Mouse (Mus musculus): ENCODE results near the gene Eef1a1. TPM values are rescaled to one million over a fixed set of nuclear protein-coding genes. Genes with fewer than 3 reads are reported as not detected.

Eef1a1 gene
- polyA plus RNA-seq, 1 experiment from 2014 or later: 4,628 TPM

DNA sequence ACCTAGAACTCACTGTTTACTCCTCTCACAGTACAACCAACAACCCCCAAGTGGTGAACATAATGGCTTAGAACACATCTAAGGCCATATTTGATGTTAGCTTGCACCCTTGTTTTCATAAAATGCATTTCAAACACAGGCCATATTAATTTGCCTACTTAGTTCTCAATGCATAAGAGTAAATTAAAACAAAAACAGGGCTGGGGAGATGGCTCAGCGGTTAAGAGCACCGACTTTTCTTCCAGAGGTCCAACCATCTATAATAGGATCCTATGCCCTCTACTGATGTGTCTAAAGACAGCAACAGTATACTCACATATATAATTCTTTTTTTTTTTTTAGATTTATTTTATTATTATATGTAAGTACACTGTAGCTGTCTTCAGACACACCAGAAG, 13.6 kb downstream of the Eef1a1 start:
- 87% methylated on average over 2 of the region's 2 CpGs for WGBS
- H3K9ac ChIP-seq (ENCODE audit: low read length): no peak overlapping the region
- H3K36me3 ChIP-seq (ENCODE audit: control insufficient read depth, insufficient read depth, low read length): peaks cover 18% of the 10 kb centered on the region; the same call in 1 of the 2 replicates

DNA sequence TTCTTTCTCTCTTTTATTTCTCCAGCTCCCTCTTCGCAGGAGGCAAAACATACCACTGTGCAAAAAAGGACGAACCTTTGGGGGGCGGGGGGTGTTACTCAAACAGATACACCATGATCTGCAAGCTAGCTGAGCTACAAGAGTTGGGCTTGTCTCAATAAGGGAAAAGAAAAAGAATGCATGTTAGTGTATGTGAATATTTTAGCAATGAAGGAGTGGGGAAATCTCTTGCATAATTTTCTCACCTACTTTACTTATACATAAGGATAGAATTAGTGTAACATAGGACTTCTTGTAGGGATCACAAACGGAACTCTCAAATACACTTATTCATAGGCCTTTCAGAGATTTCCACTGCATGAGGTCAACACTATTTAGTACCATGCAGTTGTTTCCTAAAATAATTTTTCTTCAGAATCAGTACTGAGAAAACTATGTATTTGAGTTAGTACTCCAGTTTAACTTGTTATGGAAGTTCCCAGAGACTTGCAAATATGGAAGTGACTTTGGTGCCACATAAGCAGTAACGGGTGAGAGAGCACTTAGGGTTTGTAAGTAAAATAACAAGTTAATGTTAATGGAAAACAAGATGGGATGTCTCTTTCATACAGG, 14.1 kb downstream of the Eef1a1 start:
- no peak overlapping the region for H3K4me3 ChIP-seq (ENCODE audit: low read depth, low read length)
- H3K27ac ChIP-seq (ENCODE audit: low read depth, low read length): no peak overlapping the region
- DNase-seq (ENCODE audit: low spot score, missing footprints) (peak; percentile 83), ATAC-seq (ENCODE audit: low FRiP score) (no peak)
- no peaks in the 10 kb centered on the region for H3K27me3 ChIP-seq (ENCODE audit: control insufficient read depth, insufficient read depth, low read length)
- H3K36me3 ChIP-seq (ENCODE audit: control insufficient read depth, insufficient read depth, low read length): peaks cover 18% of the 10 kb centered on the region; the same call in 1 of the 2 replicates
- no peak overlapping the region for H3K4me2 ChIP-seq
- WGBS: 90% methylated on average over 5 of the region's 5 CpGs
- no peaks in the 10 kb centered on the region for H3K9me3 ChIP-seq (ENCODE audit: control insufficient read depth, low read length)
- no peak overlapping the region for H3K9ac ChIP-seq (ENCODE audit: low read length)
- peaks cover 2% of the 10 kb centered on the region; the same call in 1 of the 2 replicates for H3K4me1 ChIP-seq (ENCODE audit: control insufficient read depth, insufficient read depth, low read length)

More for the DNA sequence above, 13.6 kb downstream of the Eef1a1 start:
- H3K27me3 ChIP-seq (ENCODE audit: control insufficient read depth, insufficient read depth, low read length): no peaks in the 10 kb centered on the region
- no peak overlapping the region for H3K4me2 ChIP-seq
- no peak overlapping the region for H3K27ac ChIP-seq (ENCODE audit: low read depth, low read length)
- ATAC-seq (ENCODE audit: low FRiP score) (no peak), DNase-seq (ENCODE audit: low spot score, missing footprints) (peak; percentile 88)
- H3K9me3 ChIP-seq (ENCODE audit: control insufficient read depth, low read length): no peaks in the 10 kb centered on the region
- no peak overlapping the region for H3K4me3 ChIP-seq (ENCODE audit: low read depth, low read length)
- peaks cover 2% of the 10 kb centered on the region; the same call in 1 of the 2 replicates for H3K4me1 ChIP-seq (ENCODE audit: control insufficient read depth, insufficient read depth, low read length)

DNA sequence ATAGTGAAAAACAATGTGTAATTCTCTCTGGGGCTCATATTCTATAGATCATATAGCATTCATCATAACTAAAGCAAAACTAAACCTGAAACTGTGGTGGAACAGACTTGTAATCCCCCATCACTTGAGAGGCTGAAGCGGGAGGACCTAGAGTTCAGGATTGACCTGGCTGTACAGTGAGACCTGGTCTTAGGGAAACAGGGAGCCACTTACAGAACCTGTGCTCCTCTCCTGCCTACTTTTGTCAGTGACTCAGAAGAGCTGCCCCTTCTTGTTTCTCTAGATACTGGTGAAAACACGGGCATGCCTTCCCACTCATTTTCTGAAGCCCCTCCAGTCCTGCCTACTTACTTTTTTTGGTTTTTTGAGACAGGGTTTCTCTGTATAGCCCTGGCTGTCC, 14.7 kb downstream of the Eef1a1 start:
- WGBS: 74% methylated on average over 2 of the region's 2 CpGs
- DNase-seq (ENCODE audit: low spot score, missing footprints): no peak
- H3K4me3 ChIP-seq (ENCODE audit: low read depth, low read length): no peak overlapping the region
- H3K36me3 ChIP-seq (ENCODE audit: control insufficient read depth, insufficient read depth, low read length): peaks cover 14% of the 10 kb centered on the region; the same call in 1 of the 2 replicates
- ATAC-seq (ENCODE audit: low FRiP score): no peak
- H3K9me3 ChIP-seq (ENCODE audit: control insufficient read depth, low read length): no peaks in the 10 kb centered on the region
- H3K4me2 ChIP-seq: no peak overlapping the region
- H3K27ac ChIP-seq (ENCODE audit: low read depth, low read length): no peak overlapping the region
- peaks cover 2% of the 10 kb centered on the region; the same call in 1 of the 2 replicates for H3K4me1 ChIP-seq (ENCODE audit: control insufficient read depth, insufficient read depth, low read length)
- H3K27me3 ChIP-seq (ENCODE audit: control insufficient read depth, insufficient read depth, low read length): no peaks in the 10 kb centered on the region
- no peak overlapping the region for H3K9ac ChIP-seq (ENCODE audit: low read length)

DNA sequence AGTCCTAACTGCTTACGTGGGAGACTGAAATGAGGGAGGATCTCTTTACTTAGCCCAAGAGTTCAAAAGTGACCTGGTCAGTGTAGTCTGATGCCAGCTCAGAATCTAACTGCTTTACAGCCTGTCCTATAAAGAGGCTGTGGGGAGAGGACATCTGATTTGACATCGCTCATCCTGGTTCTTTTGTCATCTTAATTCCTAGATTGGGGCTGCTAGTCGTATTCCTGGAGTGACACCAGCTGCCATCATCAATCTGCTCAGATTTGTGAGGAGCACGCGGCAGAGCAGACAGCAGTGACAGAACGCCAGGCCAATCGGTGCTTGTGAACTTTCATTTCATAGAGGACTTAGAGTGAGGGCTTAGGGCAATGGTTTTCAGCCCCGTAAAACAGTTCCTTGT, 15.4 kb downstream of the Eef1a1 start:
- Histone ChIP-seq H3K36me3 (ENCODE audit: control insufficient read depth, insufficient read depth, low read length) (peaks cover 12% of the 10 kb centered on the region; the same call in 1 of the 2 replicates), H3K27me3 (ENCODE audit: control insufficient read depth, insufficient read depth, low read length) (no peaks in the 10 kb centered on the region), H3K4me3 (ENCODE audit: low read depth, low read length) (no peak overlapping the region), H3K4me2 (no peak overlapping the region), H3K4me1 (ENCODE audit: control insufficient read depth, insufficient read depth, low read length) (no peaks in the 10 kb centered on the region), H3K9me3 (ENCODE audit: control insufficient read depth, low read length) (no peaks in the 10 kb centered on the region), H3K27ac (ENCODE audit: low read depth, low read length) (no peak overlapping the region), H3K9ac (ENCODE audit: low read length) (no peak overlapping the region)
- WGBS: 88% methylated on average over 8 of the region's 8 CpGs
- ATAC-seq (ENCODE audit: low FRiP score) (no peak), DNase-seq (ENCODE audit: low spot score, missing footprints) (no peak)

DNA sequence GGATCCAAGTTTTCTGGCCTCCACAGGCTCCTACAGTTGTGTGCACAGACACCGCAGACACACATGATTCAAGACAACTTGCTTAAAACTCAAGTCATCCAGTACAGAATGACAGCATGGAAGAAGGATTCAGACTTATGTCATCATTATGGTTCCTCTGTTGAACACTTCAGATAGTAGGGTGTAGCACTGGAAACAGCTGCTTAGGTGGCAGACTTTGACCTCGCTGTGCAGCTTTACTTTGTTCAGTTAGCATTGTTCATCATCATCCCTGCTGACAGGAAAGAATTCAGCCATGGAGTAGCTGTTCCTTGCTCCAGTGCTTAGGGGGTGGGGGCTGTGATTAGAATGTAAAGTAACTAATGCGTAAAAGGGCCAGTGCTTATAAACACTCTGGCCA, 23.2 kb downstream of the Eef1a1 start:
- WGBS: 87% methylated on average over 3 of the region's 3 CpGs
- H3K27ac ChIP-seq (ENCODE audit: low read depth, low read length): no peak overlapping the region
- H3K9ac ChIP-seq (ENCODE audit: low read length): no peak overlapping the region
- ATAC-seq (ENCODE audit: low FRiP score): no peak
- H3K9me3 ChIP-seq (ENCODE audit: control insufficient read depth, low read length): no peaks in the 10 kb centered on the region
- no peaks in the 10 kb centered on the region for H3K27me3 ChIP-seq (ENCODE audit: control insufficient read depth, insufficient read depth, low read length)
- DNase-seq (ENCODE audit: low spot score, missing footprints): no peak
- peaks cover 11% of the 10 kb centered on the region; the same call in 1 of the 2 replicates for H3K36me3 ChIP-seq (ENCODE audit: control insufficient read depth, insufficient read depth, low read length)
- no peaks in the 10 kb centered on the region for H3K4me1 ChIP-seq (ENCODE audit: control insufficient read depth, insufficient read depth, low read length)
- H3K4me3 ChIP-seq (ENCODE audit: low read depth, low read length): no peak overlapping the region
- H3K4me2 ChIP-seq: no peak overlapping the region

DNA sequence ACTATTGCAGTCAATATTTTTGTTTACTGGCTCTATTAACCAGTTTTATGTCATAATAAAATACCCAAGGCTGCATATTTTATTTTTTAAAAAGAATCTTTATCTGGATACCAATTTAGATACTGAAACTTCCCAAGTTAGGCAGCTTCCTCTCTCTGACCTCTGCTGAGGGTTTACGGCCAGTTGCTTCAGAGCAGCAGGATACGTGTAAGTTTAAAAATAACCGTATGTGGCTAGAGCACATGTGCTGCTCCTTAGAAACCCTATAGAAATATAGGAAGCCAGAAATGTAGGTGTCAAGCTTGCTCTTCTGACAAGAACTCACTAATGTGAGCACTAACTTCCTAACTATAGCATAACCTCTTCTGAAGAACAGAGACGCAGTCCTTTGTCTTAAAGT, 25.6 kb downstream of the Eef1a1 start:
- ATAC-seq (ENCODE audit: low FRiP score) (no peak), DNase-seq (ENCODE audit: low spot score, missing footprints) (no peak)
- Histone ChIP-seq H3K4me1 (ENCODE audit: control insufficient read depth, insufficient read depth, low read length) (no peaks in the 10 kb centered on the region), H3K36me3 (ENCODE audit: control insufficient read depth, insufficient read depth, low read length) (peaks cover 15% of the 10 kb centered on the region; the same call in 1 of the 2 replicates), H3K4me3 (ENCODE audit: low read depth, low read length) (no peak overlapping the region), H3K27me3 (ENCODE audit: control insufficient read depth, insufficient read depth, low read length) (no peaks in the 10 kb centered on the region), H3K4me2 (no peak overlapping the region), H3K9me3 (ENCODE audit: control insufficient read depth, low read length) (no peaks in the 10 kb centered on the region), H3K9ac (ENCODE audit: low read length) (no peak overlapping the region), H3K27ac (ENCODE audit: low read depth, low read length) (no peak overlapping the region)
- WGBS: 97% methylated on average over 4 of the region's 4 CpGs

DNA sequence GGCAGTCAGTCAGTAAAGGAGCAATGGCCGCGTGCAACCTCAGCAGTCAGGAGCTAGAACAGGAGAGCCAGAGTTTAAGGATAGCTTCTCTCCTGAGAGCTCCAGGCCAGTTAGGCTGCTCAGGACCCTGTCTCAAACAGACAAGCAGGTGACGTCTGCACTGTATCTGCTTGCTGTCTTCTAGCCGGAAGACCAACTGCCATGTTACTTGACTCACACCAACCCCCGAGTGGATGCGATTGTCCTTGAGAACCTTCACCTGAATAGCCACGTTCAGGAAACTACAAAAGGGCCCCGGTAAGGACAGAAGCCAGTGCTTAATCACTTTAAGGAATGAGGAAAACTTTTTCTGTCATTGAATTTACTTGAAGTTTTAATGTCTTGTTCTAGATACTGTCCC, 31.9 kb downstream of the Eef1a1 start:
- H3K4me2 ChIP-seq: no peak overlapping the region
- H3K27me3 ChIP-seq (ENCODE audit: control insufficient read depth, insufficient read depth, low read length): no peaks in the 10 kb centered on the region
- no peak overlapping the region for H3K4me3 ChIP-seq (ENCODE audit: low read depth, low read length)
- no peak overlapping the region for H3K27ac ChIP-seq (ENCODE audit: low read depth, low read length)
- ATAC-seq (ENCODE audit: low FRiP score) (no peak), DNase-seq (ENCODE audit: low spot score, missing footprints) (no peak)
- WGBS: 94% methylated on average over 8 of the region's 8 CpGs
- H3K9me3 ChIP-seq (ENCODE audit: control insufficient read depth, low read length): no peaks in the 10 kb centered on the region
- H3K4me1 ChIP-seq (ENCODE audit: control insufficient read depth, insufficient read depth, low read length): no peaks in the 10 kb centered on the region
- H3K36me3 ChIP-seq (ENCODE audit: control insufficient read depth, insufficient read depth, low read length): peaks cover 22% of the 10 kb centered on the region; the same call in 1 of the 2 replicates
- H3K9ac ChIP-seq (ENCODE audit: low read length): no peak overlapping the region

DNA sequence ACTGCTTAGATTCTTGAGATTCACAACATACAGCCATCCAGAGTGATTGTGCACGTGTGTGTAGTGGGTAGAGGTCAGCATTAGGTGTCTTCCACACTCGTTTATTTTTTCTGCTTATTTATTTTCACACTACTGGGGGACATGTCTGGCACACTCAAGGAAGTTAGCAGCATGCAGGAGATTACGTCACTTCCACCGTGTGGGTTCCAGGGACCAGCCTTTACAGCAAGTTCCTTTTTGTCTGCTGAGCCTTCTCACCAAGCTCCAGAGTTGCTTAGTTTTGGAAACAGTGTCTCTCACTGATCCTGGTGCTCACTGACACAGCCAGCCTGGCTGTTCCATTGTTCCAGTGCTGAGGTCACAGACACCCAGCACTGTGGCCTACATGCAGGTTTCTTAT, 37.6 kb downstream of the Eef1a1 start:
- Histone ChIP-seq H3K4me2 (no peak overlapping the region), H3K4me1 (ENCODE audit: control insufficient read depth, insufficient read depth, low read length) (peaks cover 6% of the 10 kb centered on the region), H3K9me3 (ENCODE audit: control insufficient read depth, low read length) (no peaks in the 10 kb centered on the region), H3K9ac (ENCODE audit: low read length) (no peak overlapping the region), H3K36me3 (ENCODE audit: control insufficient read depth, insufficient read depth, low read length) (peaks cover 4% of the 10 kb centered on the region; the same call in 1 of the 2 replicates), H3K4me3 (ENCODE audit: low read depth, low read length) (no peak overlapping the region), H3K27ac (ENCODE audit: low read depth, low read length) (no peak overlapping the region), H3K27me3 (ENCODE audit: control insufficient read depth, insufficient read depth, low read length) (peaks cover 3% of the 10 kb centered on the region)
- 84% methylated on average over 4 of the region's 4 CpGs for WGBS
- DNase-seq (ENCODE audit: low spot score, missing footprints) (no peak), ATAC-seq (ENCODE audit: low FRiP score) (no peak)

DNA sequence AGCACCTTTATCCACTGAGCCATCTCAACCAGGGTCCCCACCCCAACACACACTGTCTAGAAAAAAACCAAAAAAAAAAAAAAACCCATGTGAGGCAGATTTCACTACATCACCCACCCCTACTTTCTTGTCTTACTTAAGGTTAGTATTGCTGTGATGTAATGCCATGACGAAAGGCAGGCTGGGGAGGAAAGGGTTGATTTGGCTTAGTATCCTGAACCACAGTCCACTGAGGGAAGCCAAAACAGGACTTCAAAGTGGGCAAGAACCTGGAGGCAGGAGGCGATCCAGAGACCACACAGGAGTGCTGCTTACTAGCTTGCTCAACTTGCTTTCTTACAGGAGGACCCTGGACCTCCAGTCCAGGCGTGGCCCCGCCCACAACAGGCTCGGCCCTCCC, 38.5 kb downstream of the Eef1a1 start:
- Histone ChIP-seq H3K27me3 (ENCODE audit: control insufficient read depth, insufficient read depth, low read length) (peaks cover 3% of the 10 kb centered on the region), H3K4me3 (ENCODE audit: low read depth, low read length) (no peak overlapping the region), H3K4me2 (no peak overlapping the region), H3K36me3 (ENCODE audit: control insufficient read depth, insufficient read depth, low read length) (peaks cover 4% of the 10 kb centered on the region; the same call in 1 of the 2 replicates), H3K27ac (ENCODE audit: low read depth, low read length) (no peak overlapping the region), H3K9me3 (ENCODE audit: control insufficient read depth, low read length) (no peaks in the 10 kb centered on the region), H3K9ac (ENCODE audit: low read length) (no peak overlapping the region), H3K4me1 (ENCODE audit: control insufficient read depth, insufficient read depth, low read length) (peaks cover 6% of the 10 kb centered on the region)
- WGBS: 77% methylated on average over 5 of the region's 5 CpGs
- ATAC-seq (ENCODE audit: low FRiP score) (no peak), DNase-seq (ENCODE audit: low spot score, missing footprints) (peak; percentile 80)

Measured in midbrain, embryonic 11.5 days (tissue).